Mouse (Mus musculus): ENCODE results near the gene Gm12830. TPM values are rescaled to one million over a fixed set of nuclear protein-coding genes. Genes with fewer than 3 reads are reported as not detected.

The Gm12830 gene
- polyA plus RNA-seq (2014; fragmentation: Nextera tagmentation; extraction: Ambion mirVana) = not detected in 2 replicates

DNA sequence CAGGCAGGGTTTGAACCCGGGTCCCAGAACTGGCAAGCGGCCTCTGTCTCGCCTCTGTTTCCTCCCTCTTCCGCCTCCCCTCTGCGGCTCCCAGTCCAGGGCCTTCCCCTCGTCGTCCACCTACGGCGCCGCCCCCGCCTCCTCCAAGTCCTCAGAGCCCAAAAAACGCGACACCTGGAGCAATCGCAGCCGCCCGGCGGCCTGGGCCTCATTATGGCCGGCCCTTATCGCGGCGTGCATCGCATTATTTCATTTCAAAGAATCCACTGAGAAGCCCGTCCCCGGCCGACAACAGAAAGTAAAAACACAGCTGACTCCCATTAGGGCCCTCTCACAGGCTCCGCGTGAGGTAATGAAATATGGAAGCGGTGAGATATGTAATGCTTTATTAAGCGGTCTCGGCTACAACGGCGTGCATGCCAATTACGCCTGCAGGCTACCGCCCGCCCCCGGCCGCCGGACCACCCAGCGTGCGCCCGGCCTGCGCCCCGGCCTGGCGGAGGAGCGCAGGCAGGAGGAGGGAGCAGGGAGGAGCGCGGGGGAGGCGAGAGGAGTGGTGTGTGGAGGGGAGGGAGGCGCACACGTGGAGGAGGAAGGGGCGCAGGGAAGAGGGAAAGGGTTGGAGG lies at the start of gene Gm12830:
Gm12830 (plus strand) TSS at position 156 of the 626 bp plus-strand sequence.
- H3K27ac ChIP-seq (ENCODE audit: low read depth, low read length) = no peak within 1 kb of the TSS
- under 1% methylated on average over 51 of the region's 51 CpGs for WGBS

DNA sequence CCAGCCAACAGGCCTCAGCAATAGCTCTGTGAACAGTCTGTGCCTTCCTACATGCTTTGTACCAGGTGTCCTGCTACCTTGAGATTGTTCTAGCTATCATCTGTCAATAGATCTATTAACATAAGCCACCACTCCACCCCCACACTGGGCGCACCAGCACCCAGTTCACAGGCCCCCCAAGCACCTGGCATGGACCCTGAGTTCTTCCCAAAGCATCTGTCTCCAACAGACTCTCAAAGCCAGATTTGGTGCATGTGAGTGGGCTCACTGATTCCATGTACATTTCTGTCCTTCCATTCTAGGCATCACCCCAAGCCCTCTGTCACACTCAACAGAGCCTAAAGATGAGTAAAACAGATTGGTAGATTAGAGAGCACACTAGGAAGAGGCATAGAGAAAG lies 48.2 kb upstream of the Gm12830 start:
- Histone ChIP-seq H3K4me3 (ENCODE audit: low read depth, low read length) (no peak overlapping the region), H3K27me3 (ENCODE audit: control insufficient read depth, insufficient read depth, low read length) (no peaks in the 10 kb centered on the region), H3K9ac (replicated peaks; ENCODE audit: low read depth, low read length) (no peak overlapping the region), H3K4me2 (ENCODE audit: low read depth, low read length) (no peak overlapping the region), H3K27ac (ENCODE audit: low read depth, low read length) (no peak overlapping the region), H3K36me3 (ENCODE audit: control insufficient read depth, insufficient read depth, low read length) (no peaks in the 10 kb centered on the region), H3K4me1 (ENCODE audit: control insufficient read depth, insufficient read depth, low read length) (no peaks in the 10 kb centered on the region), H3K9me3 (ENCODE audit: control insufficient read depth, low read length) (no peaks in the 10 kb centered on the region)
- no peak for ATAC-seq (ENCODE audit: low read depth)
- 86% methylated on average over 1 of the region's 1 CpGs for WGBS

More for the DNA sequence above, at the start of gene Gm12830:
- Histone ChIP-seq H3K9ac (replicated peaks; ENCODE audit: low read depth, low read length) (peak within 1 kb of the TSS; percentile 50), H3K4me3 (ENCODE audit: low read depth, low read length) (peak within 1 kb of the TSS; percentile 35), H3K4me1 (ENCODE audit: control insufficient read depth, insufficient read depth, low read length) (peaks cover 3% of the 10 kb centered on the region; the same call in 1 of the 2 replicates), H3K36me3 (ENCODE audit: control insufficient read depth, insufficient read depth, low read length) (no peaks in the 10 kb centered on the region), H3K27me3 (ENCODE audit: control insufficient read depth, insufficient read depth, low read length) (no peaks in the 10 kb centered on the region), H3K9me3 (ENCODE audit: control insufficient read depth, low read length) (no peaks in the 10 kb centered on the region), H3K4me2 (ENCODE audit: low read depth, low read length) (peak within 1 kb of the TSS; percentile 61)
- peak; percentile 84 for ATAC-seq (ENCODE audit: low read depth)

DNA sequence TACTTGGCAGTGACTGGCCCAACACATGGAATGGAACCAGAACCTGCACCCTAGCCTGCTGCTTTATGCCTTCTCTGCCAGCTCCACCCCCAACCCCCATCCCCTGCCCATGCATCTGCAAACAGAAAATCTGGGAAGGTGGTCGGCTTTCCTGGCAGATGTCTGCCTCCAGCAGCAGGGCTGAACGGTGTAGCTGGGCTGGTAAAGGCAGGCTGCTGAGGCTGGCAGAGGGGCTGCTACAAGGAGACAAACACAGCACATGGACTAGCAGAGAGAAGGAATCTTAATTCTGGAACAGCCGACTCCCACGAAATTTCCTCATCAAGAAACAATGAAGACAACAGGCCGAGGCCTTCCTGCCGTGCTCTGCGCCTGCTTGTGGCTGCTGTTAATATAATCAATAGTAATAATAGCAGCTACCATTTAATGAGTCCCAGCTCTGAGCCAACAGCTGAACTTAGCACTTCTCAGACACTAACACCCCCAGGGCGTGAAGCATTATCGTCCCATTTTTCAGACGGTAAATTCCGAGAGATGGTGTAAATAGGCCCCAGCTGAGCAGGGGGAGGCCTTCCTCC lies 43.8 kb upstream of the Gm12830 start:
- 43% methylated on average over 11 of the region's 11 CpGs for WGBS
- Histone ChIP-seq H3K36me3 (ENCODE audit: control insufficient read depth, insufficient read depth, low read length) (no peaks in the 10 kb centered on the region), H3K27me3 (ENCODE audit: control insufficient read depth, insufficient read depth, low read length) (no peaks in the 10 kb centered on the region; the same call in 1 of the 2 replicates), H3K4me3 (ENCODE audit: low read depth, low read length) (no peak overlapping the region), H3K4me1 (ENCODE audit: control insufficient read depth, insufficient read depth, low read length) (no peaks in the 10 kb centered on the region), H3K9me3 (ENCODE audit: control insufficient read depth, low read length) (no peaks in the 10 kb centered on the region), H3K9ac (replicated peaks; ENCODE audit: low read depth, low read length) (no peak overlapping the region), H3K4me2 (ENCODE audit: low read depth, low read length) (no peak overlapping the region), H3K27ac (ENCODE audit: low read depth, low read length) (no peak overlapping the region)
- ATAC-seq (ENCODE audit: low read depth) = peak; percentile 38; the same call in 1 of the 2 replicates

DNA sequence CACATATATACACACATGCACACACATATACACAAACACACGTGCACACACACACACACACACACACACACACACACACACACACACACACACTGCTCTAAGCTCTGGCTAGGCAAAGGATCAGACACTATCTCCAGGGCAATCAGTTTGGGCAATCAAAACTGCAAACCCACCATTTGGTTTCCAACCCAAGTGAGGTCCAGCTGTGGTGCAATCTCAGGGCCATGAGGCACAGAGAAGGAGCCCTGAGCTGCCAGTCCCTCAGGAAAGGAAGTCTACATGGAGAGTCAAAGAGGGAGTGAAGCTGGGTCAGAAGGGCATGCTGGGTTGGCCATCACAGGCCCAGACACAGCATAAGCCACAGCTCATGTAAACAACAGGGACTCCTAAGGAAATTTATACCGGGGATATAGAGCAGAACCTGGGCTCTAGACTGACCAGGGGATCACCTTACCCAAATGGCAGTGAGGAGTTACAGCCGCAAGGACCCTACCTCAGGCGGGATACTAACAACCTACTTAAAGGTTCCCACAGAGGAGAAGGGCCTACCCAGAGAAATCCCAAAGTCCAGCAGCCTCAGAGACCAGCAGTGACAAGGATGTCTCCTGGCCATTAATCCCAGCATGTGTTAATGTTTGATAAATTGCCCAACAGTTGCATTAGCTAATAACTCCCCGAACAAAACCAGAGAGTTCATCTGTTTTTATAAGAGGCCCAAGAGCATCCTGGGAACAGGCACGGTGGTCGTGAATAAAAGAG lies 42.6 kb upstream of the Gm12830 start:
- H3K27ac ChIP-seq (ENCODE audit: low read depth, low read length) = no peak overlapping the region
- ATAC-seq (ENCODE audit: low read depth) = no peak
- H3K4me1 ChIP-seq (ENCODE audit: control insufficient read depth, insufficient read depth, low read length) = no peaks in the 10 kb centered on the region
- no peaks in the 10 kb centered on the region; the same call in 1 of the 2 replicates for H3K27me3 ChIP-seq (ENCODE audit: control insufficient read depth, insufficient read depth, low read length)
- no peak overlapping the region for H3K9ac ChIP-seq (replicated peaks; ENCODE audit: low read depth, low read length)
- no peaks in the 10 kb centered on the region for H3K9me3 ChIP-seq (ENCODE audit: control insufficient read depth, low read length)
- H3K36me3 ChIP-seq (ENCODE audit: control insufficient read depth, insufficient read depth, low read length) = no peaks in the 10 kb centered on the region
- WGBS = 44% methylated on average over 7 of the region's 7 CpGs
- no peak overlapping the region for H3K4me3 ChIP-seq (ENCODE audit: low read depth, low read length)
- no peak overlapping the region for H3K4me2 ChIP-seq (ENCODE audit: low read depth, low read length)

DNA sequence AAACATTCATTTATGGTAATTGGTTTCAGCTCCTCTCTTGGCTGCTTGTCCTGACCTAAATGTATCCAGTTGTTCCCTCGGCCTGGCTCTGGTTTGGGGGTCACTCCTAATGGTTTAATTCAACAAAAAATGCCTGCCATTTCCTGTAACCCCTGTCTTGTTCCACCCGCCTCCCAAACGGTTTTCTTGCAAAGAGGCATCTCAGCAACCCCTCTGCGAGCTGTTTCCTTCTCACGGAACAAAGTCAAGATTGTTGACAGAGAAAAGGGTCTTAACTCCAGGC lies 42.1 kb upstream of the Gm12830 start:
- 0 out of 2 replicates have a peak, but pooled peaks have one; percentile 23 for ATAC-seq (ENCODE audit: low read depth)
- no peaks in the 10 kb centered on the region for H3K36me3 ChIP-seq (ENCODE audit: control insufficient read depth, insufficient read depth, low read length)
- WGBS = 15% methylated on average over 5 of the region's 5 CpGs

GRCm38 (mm10) chr4:114779758-114780546 lies 41.6 kb upstream of the Gm12830 start:
- no peaks in the 10 kb centered on the region for H3K4me1 ChIP-seq (ENCODE audit: control insufficient read depth, insufficient read depth, low read length)
- WGBS = 26% methylated on average over 17 of the region's 17 CpGs
- no peaks in the 10 kb centered on the region for H3K9me3 ChIP-seq (ENCODE audit: control insufficient read depth, low read length)
- H3K9ac ChIP-seq (replicated peaks; ENCODE audit: low read depth, low read length) = no peak overlapping the region
- H3K4me3 ChIP-seq (ENCODE audit: low read depth, low read length) = no peak overlapping the region
- H3K36me3 ChIP-seq (ENCODE audit: control insufficient read depth, insufficient read depth, low read length) = no peaks in the 10 kb centered on the region
- ATAC-seq (ENCODE audit: low read depth) = peak; percentile 61
- no peaks in the 10 kb centered on the region; the same call in 1 of the 2 replicates for H3K27me3 ChIP-seq (ENCODE audit: control insufficient read depth, insufficient read depth, low read length)
- H3K27ac ChIP-seq (ENCODE audit: low read depth, low read length) = no peak overlapping the region
- no peak overlapping the region for H3K4me2 ChIP-seq (ENCODE audit: low read depth, low read length)

More for the DNA sequence above, 42.1 kb upstream of the Gm12830 start:
- Histone ChIP-seq H3K27ac (ENCODE audit: low read depth, low read length) (no peak overlapping the region), H3K9ac (replicated peaks; ENCODE audit: low read depth, low read length) (no peak overlapping the region), H3K4me1 (ENCODE audit: control insufficient read depth, insufficient read depth, low read length) (no peaks in the 10 kb centered on the region), H3K4me3 (ENCODE audit: low read depth, low read length) (no peak overlapping the region), H3K4me2 (ENCODE audit: low read depth, low read length) (no peak overlapping the region), H3K9me3 (ENCODE audit: control insufficient read depth, low read length) (no peaks in the 10 kb centered on the region), H3K27me3 (ENCODE audit: control insufficient read depth, insufficient read depth, low read length) (no peaks in the 10 kb centered on the region; the same call in 1 of the 2 replicates)

GRCm38 (mm10) chr4:114782851-114783250 lies 38.7 kb upstream of the Gm12830 start:
- Histone ChIP-seq H3K4me2 (ENCODE audit: low read depth, low read length) (no peak overlapping the region), H3K4me1 (ENCODE audit: control insufficient read depth, insufficient read depth, low read length) (no peaks in the 10 kb centered on the region), H3K27ac (ENCODE audit: low read depth, low read length) (no peak overlapping the region), H3K4me3 (ENCODE audit: low read depth, low read length) (no peak overlapping the region), H3K36me3 (ENCODE audit: control insufficient read depth, insufficient read depth, low read length) (no peaks in the 10 kb centered on the region), H3K27me3 (ENCODE audit: control insufficient read depth, insufficient read depth, low read length) (no peaks in the 10 kb centered on the region; the same call in 1 of the 2 replicates), H3K9me3 (ENCODE audit: control insufficient read depth, low read length) (no peaks in the 10 kb centered on the region), H3K9ac (replicated peaks; ENCODE audit: low read depth, low read length) (no peak overlapping the region)
- ATAC-seq (ENCODE audit: low read depth) = no peak
- 84% methylated on average over 7 of the region's 7 CpGs for WGBS

DNA sequence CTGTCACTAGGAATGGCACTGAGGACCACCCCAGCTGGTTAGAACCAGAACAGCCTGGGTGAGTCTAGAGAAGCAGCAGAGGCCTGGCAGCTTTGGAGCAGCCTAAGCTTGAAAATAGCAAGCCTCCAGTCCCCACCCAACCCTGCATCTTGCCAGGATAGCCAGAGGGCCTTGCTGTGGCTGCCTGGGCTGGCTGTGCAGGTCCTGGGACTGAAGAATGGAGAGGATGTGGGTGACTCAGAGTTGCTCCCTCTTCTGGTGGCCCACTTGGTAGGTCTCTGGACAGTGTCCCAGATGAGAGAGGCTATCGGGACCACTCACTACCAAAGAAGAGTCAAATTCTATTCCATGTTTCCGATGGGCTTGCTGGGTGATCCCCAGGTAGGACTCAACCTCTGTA lies 36.8 kb upstream of the Gm12830 start:
- 85% methylated on average over 2 of the region's 2 CpGs for WGBS
- Histone ChIP-seq H3K4me2 (ENCODE audit: low read depth, low read length) (no peak overlapping the region), H3K27ac (ENCODE audit: low read depth, low read length) (no peak overlapping the region), H3K36me3 (ENCODE audit: control insufficient read depth, insufficient read depth, low read length) (no peaks in the 10 kb centered on the region), H3K9me3 (ENCODE audit: control insufficient read depth, low read length) (no peaks in the 10 kb centered on the region), H3K4me1 (ENCODE audit: control insufficient read depth, insufficient read depth, low read length) (no peaks in the 10 kb centered on the region), H3K27me3 (ENCODE audit: control insufficient read depth, insufficient read depth, low read length) (no peaks in the 10 kb centered on the region; the same call in 1 of the 2 replicates), H3K4me3 (ENCODE audit: low read depth, low read length) (no peak overlapping the region), H3K9ac (replicated peaks; ENCODE audit: low read depth, low read length) (no peak overlapping the region)
- no peak for ATAC-seq (ENCODE audit: low read depth)

Measured in neural tube, embryonic 14.5 days (tissue).